Mouse (Mus musculus): ENCODE measurements around the gene Dmac1.
"Not testable (repeated sequence)": the region's sequence is repeated elsewhere in the genome, so short reads cannot be mapped to it uniquely, and the experiment has no call there.

The Dmac1 gene

GRCm38 (mm10) chr4:75278197-75279175 is at the start of gene Dmac1:
Gene Dmac1, minus strand, starts transcription at chr4:75278305.
- DNase-seq (ENCODE audit: extremely low spot score): peak; percentile 91

- no peak for DNase-seq (ENCODE audit: extremely low spot score)
These were observed 37.3 kb upstream of the Dmac1 start for GRCm38 (mm10) chr4:75315431-75315830.

- DNase-seq (ENCODE audit: extremely low spot score): no peak
These were observed 36.9 kb upstream of the Dmac1 start for GRCm38 (mm10) chr4:75315007-75315406.

GRCm38 (mm10) chr4:75311918-75312317 is 33.8 kb upstream of the Dmac1 start:
- no peak for DNase-seq (ENCODE audit: extremely low spot score)

- DNase-seq (ENCODE audit: extremely low spot score): no peak
These were observed 33.2 kb upstream of the Dmac1 start for GRCm38 (mm10) chr4:75311305-75311704.

GRCm38 (mm10) chr4:75300205-75300972 is 22.3 kb upstream of the Dmac1 start:
- DNase-seq (ENCODE audit: extremely low spot score): no peak

GRCm38 (mm10) chr4:75292315-75292714 is 14.2 kb upstream of the Dmac1 start:
- no peak for DNase-seq (ENCODE audit: extremely low spot score)

- DNase-seq (ENCODE audit: extremely low spot score): no peak
These were observed 13.0 kb upstream of the Dmac1 start for GRCm38 (mm10) chr4:75291142-75291541.

GRCm38 (mm10) chr4:75277467-75278196 is 473 bp downstream of the Dmac1 start:
- no peak for DNase-seq (ENCODE audit: extremely low spot score)

- no peak for DNase-seq (ENCODE audit: extremely low spot score)
These were observed 2.4 kb downstream of the Dmac1 start for GRCm38 (mm10) chr4:75275737-75276136.

- DNase-seq (ENCODE audit: extremely low spot score): no peak
These were observed 10.2 kb downstream of the Dmac1 start for GRCm38 (mm10) chr4:75267866-75268265.

GRCm38 (mm10) chr4:75266773-75267550 is 11.1 kb downstream of the Dmac1 start:
- DNase-seq (ENCODE audit: extremely low spot score): no peak

GRCm38 (mm10) chr4:75264219-75264618 is 13.9 kb downstream of the Dmac1 start:
- no peak for DNase-seq (ENCODE audit: extremely low spot score)

GRCm38 (mm10) chr4:75263556-75264129 is 14.5 kb downstream of the Dmac1 start:
- no peak for DNase-seq (ENCODE audit: extremely low spot score)

GRCm38 (mm10) chr4:75262423-75262822 is 15.7 kb downstream of the Dmac1 start:
- no peak for DNase-seq (ENCODE audit: extremely low spot score)

GRCm38 (mm10) chr4:75260156-75260555 is 17.9 kb downstream of the Dmac1 start:
- no peak for DNase-seq (ENCODE audit: extremely low spot score)

- DNase-seq (ENCODE audit: extremely low spot score): no peak
These were observed 18.7 kb downstream of the Dmac1 start for GRCm38 (mm10) chr4:75259447-75259846.

GRCm38 (mm10) chr4:75234602-75235001 is 43.5 kb downstream of the Dmac1 start:
- DNase-seq (ENCODE audit: extremely low spot score): not testable (repeated sequence)

All from embryo, embryonic 9.5 days (tissue).